Mouse (Mus musculus): ENCODE results near the gene Col1a1. TPM values are rescaled to one million over a fixed set of nuclear protein-coding genes. Genes with fewer than 3 reads are reported as not detected.
A peak's percentile ranks its signal among the peaks of the same experiment; 100 is the strongest.

Col1a1 gene
- polyA plus RNA-seq, 1 experiment from 2014 or later: 380 TPM

GRCm38 (mm10) chr11:94987341-94987740, 51.3 kb downstream of the Col1a1 start:
- no peak overlapping the region for H3K4me2 ChIP-seq (replicated peaks; ENCODE audit: low read depth, low read length)
- H3K27ac ChIP-seq (ENCODE audit: low read depth, low read length): no peak overlapping the region
- no peaks in the 10 kb centered on the region for H3K9me3 ChIP-seq (ENCODE audit: control insufficient read depth, low read length)
- no peak for ATAC-seq (ENCODE audit: low FRiP score, low TSS enrichment)
- H3K9ac ChIP-seq (ENCODE audit: low read depth, low read length): no peak overlapping the region
- 53% methylated on average over 6 of the region's 6 CpGs for WGBS
- H3K27me3 ChIP-seq (ENCODE audit: control insufficient read depth, insufficient read depth, low read length): no peaks in the 10 kb centered on the region
- no peaks in the 10 kb centered on the region for H3K36me3 ChIP-seq (ENCODE audit: control insufficient read depth, insufficient read depth, low read length)
- no peak overlapping the region for H3K4me3 ChIP-seq (ENCODE audit: low read length)
- peaks cover 26% of the 10 kb centered on the region for H3K4me1 ChIP-seq (ENCODE audit: control insufficient read depth, insufficient read depth, low read length)

- Histone ChIP-seq H3K9me3 (ENCODE audit: control insufficient read depth, low read length) (no peaks in the 10 kb centered on the region), H3K27ac (ENCODE audit: low read depth, low read length) (no peak overlapping the region), H3K9ac (ENCODE audit: low read depth, low read length) (no peak overlapping the region), H3K4me2 (replicated peaks; ENCODE audit: low read depth, low read length) (no peak overlapping the region), H3K27me3 (ENCODE audit: control insufficient read depth, insufficient read depth, low read length) (no peaks in the 10 kb centered on the region), H3K4me3 (ENCODE audit: low read length) (no peak overlapping the region), H3K36me3 (ENCODE audit: control insufficient read depth, insufficient read depth, low read length) (no peaks in the 10 kb centered on the region), H3K4me1 (ENCODE audit: control insufficient read depth, insufficient read depth, low read length) (peaks cover 31% of the 10 kb centered on the region)
- ATAC-seq (ENCODE audit: low FRiP score, low TSS enrichment): no peak
- WGBS: 80% methylated on average over 8 of the region's 8 CpGs
Measured at GRCm38 (mm10) chr11:94987851-94988250, 51.8 kb downstream of the Col1a1 start.

- ATAC-seq (ENCODE audit: low FRiP score, low TSS enrichment): no peak
- Histone ChIP-seq H3K4me1 (ENCODE audit: control insufficient read depth, insufficient read depth, low read length) (peaks cover 42% of the 10 kb centered on the region), H3K27ac (ENCODE audit: low read depth, low read length) (peak overlapping the region; percentile 89), H3K9ac (ENCODE audit: low read depth, low read length) (peak overlapping the region; percentile 59; the same call in 1 of the 2 replicates), H3K27me3 (ENCODE audit: control insufficient read depth, insufficient read depth, low read length) (no peaks in the 10 kb centered on the region), H3K36me3 (ENCODE audit: control insufficient read depth, insufficient read depth, low read length) (no peaks in the 10 kb centered on the region), H3K4me3 (ENCODE audit: low read length) (peak overlapping the region; percentile 94), H3K4me2 (replicated peaks; ENCODE audit: low read depth, low read length) (peak overlapping the region; percentile 99), H3K9me3 (ENCODE audit: control insufficient read depth, low read length) (no peaks in the 10 kb centered on the region)
- WGBS: 15% methylated on average over 10 of the region's 10 CpGs
Measured at GRCm38 (mm10) chr11:94988780-94989561, 52.9 kb downstream of the Col1a1 start.

GRCm38 (mm10) chr11:94989562-94990017, 53.6 kb downstream of the Col1a1 start:
- peaks cover 3% of the 10 kb centered on the region; the same call in 1 of the 2 replicates for H3K36me3 ChIP-seq (ENCODE audit: control insufficient read depth, insufficient read depth, low read length)
- H3K9me3 ChIP-seq (ENCODE audit: control insufficient read depth, low read length): no peaks in the 10 kb centered on the region
- H3K9ac ChIP-seq (ENCODE audit: low read depth, low read length): peak overlapping the region; percentile 59; the same call in 1 of the 2 replicates
- peak overlapping the region; percentile 99 for H3K4me2 ChIP-seq (replicated peaks; ENCODE audit: low read depth, low read length)
- peak overlapping the region; percentile 89 for H3K27ac ChIP-seq (ENCODE audit: low read depth, low read length)
- WGBS: 2% methylated on average over 12 of the region's 12 CpGs
- H3K4me3 ChIP-seq (ENCODE audit: low read length): peak overlapping the region; percentile 94
- no peaks in the 10 kb centered on the region for H3K27me3 ChIP-seq (ENCODE audit: control insufficient read depth, insufficient read depth, low read length)
- peak; percentile 61 for ATAC-seq (ENCODE audit: low FRiP score, low TSS enrichment)
- peaks cover 48% of the 10 kb centered on the region for H3K4me1 ChIP-seq (ENCODE audit: control insufficient read depth, insufficient read depth, low read length)

GRCm38 (mm10) chr11:94990102-94990748, 54.2 kb downstream of the Col1a1 start:
- WGBS: 47% methylated on average over 6 of the region's 6 CpGs
- no peaks in the 10 kb centered on the region for H3K27me3 ChIP-seq (ENCODE audit: control insufficient read depth, insufficient read depth, low read length)
- no peak for ATAC-seq (ENCODE audit: low FRiP score, low TSS enrichment)
- peak overlapping the region; percentile 94 for H3K4me3 ChIP-seq (ENCODE audit: low read length)
- peak overlapping the region; percentile 99 for H3K4me2 ChIP-seq (replicated peaks; ENCODE audit: low read depth, low read length)
- peak overlapping the region; percentile 89 for H3K27ac ChIP-seq (ENCODE audit: low read depth, low read length)
- H3K9ac ChIP-seq (ENCODE audit: low read depth, low read length): peak overlapping the region; percentile 92; the same call in 1 of the 2 replicates
- peaks cover 55% of the 10 kb centered on the region for H3K4me1 ChIP-seq (ENCODE audit: control insufficient read depth, insufficient read depth, low read length)
- peaks cover 10% of the 10 kb centered on the region; the same call in 1 of the 2 replicates for H3K36me3 ChIP-seq (ENCODE audit: control insufficient read depth, insufficient read depth, low read length)
- H3K9me3 ChIP-seq (ENCODE audit: control insufficient read depth, low read length): no peaks in the 10 kb centered on the region

GRCm38 (mm10) chr11:94990749-94991577, 54.9 kb downstream of the Col1a1 start, which contains the start of gene Ppp1r9b:
Gene Ppp1r9b (plus strand): TSS chr11:94991035.
- H3K9ac ChIP-seq (ENCODE audit: low read depth, low read length): peak within 1 kb of the TSS; percentile 92
- under 1% methylated on average over 52 of the region's 69 CpGs for WGBS
- peaks cover 11% of the 10 kb centered on the region; the same call in 1 of the 2 replicates for H3K36me3 ChIP-seq (ENCODE audit: control insufficient read depth, insufficient read depth, low read length)
- H3K4me2 ChIP-seq (replicated peaks; ENCODE audit: low read depth, low read length): peak within 1 kb of the TSS; percentile 99
- H3K27ac ChIP-seq (ENCODE audit: low read depth, low read length): peak within 1 kb of the TSS; percentile 89
- no peaks in the 10 kb centered on the region for H3K9me3 ChIP-seq (ENCODE audit: control insufficient read depth, low read length)
- peak; percentile 84 for ATAC-seq (ENCODE audit: low FRiP score, low TSS enrichment)
- H3K4me3 ChIP-seq (ENCODE audit: low read length): peak within 1 kb of the TSS; percentile 94
- peaks cover 60% of the 10 kb centered on the region for H3K4me1 ChIP-seq (ENCODE audit: control insufficient read depth, insufficient read depth, low read length)
- H3K27me3 ChIP-seq (ENCODE audit: control insufficient read depth, insufficient read depth, low read length): no peaks in the 10 kb centered on the region

GRCm38 (mm10) chr11:94991641-94992479, 55.8 kb downstream of the Col1a1 start:
- peaks cover 17% of the 10 kb centered on the region for H3K36me3 ChIP-seq (ENCODE audit: control insufficient read depth, insufficient read depth, low read length)
- peak overlapping the region; percentile 99 for H3K4me2 ChIP-seq (replicated peaks; ENCODE audit: low read depth, low read length)
- peak overlapping the region; percentile 92 for H3K9ac ChIP-seq (ENCODE audit: low read depth, low read length)
- H3K9me3 ChIP-seq (ENCODE audit: control insufficient read depth, low read length): no peaks in the 10 kb centered on the region
- no peaks in the 10 kb centered on the region for H3K27me3 ChIP-seq (ENCODE audit: control insufficient read depth, insufficient read depth, low read length)
- H3K4me1 ChIP-seq (ENCODE audit: control insufficient read depth, insufficient read depth, low read length): peaks cover 60% of the 10 kb centered on the region
- under 1% methylated on average over 98 of the region's 99 CpGs for WGBS
- ATAC-seq (ENCODE audit: low FRiP score, low TSS enrichment): no peak
- H3K27ac ChIP-seq (ENCODE audit: low read depth, low read length): peak overlapping the region; percentile 89; the same call in 1 of the 2 replicates
- peak overlapping the region; percentile 94 for H3K4me3 ChIP-seq (ENCODE audit: low read length)

GRCm38 (mm10) chr11:94992480-94992753, 56.4 kb downstream of the Col1a1 start:
- H3K4me2 ChIP-seq (replicated peaks; ENCODE audit: low read depth, low read length): peak overlapping the region; percentile 99
- no peaks in the 10 kb centered on the region for H3K9me3 ChIP-seq (ENCODE audit: control insufficient read depth, low read length)
- peak overlapping the region; percentile 94 for H3K4me3 ChIP-seq (ENCODE audit: low read length)
- peak overlapping the region; percentile 92 for H3K9ac ChIP-seq (ENCODE audit: low read depth, low read length)
- no peak for ATAC-seq (ENCODE audit: low FRiP score, low TSS enrichment)
- H3K27me3 ChIP-seq (ENCODE audit: control insufficient read depth, insufficient read depth, low read length): no peaks in the 10 kb centered on the region
- H3K36me3 ChIP-seq (ENCODE audit: control insufficient read depth, insufficient read depth, low read length): peaks cover 22% of the 10 kb centered on the region
- H3K27ac ChIP-seq (ENCODE audit: low read depth, low read length): peak overlapping the region; percentile 55; the same call in 1 of the 2 replicates
- WGBS: 2% methylated on average over 20 of the region's 20 CpGs
- H3K4me1 ChIP-seq (ENCODE audit: control insufficient read depth, insufficient read depth, low read length): peaks cover 55% of the 10 kb centered on the region

Data from kidney, embryonic 14.5 days (tissue).